Mouse (Mus musculus) liver, adult 2 months (tissue): ENCODE measurements around the gene Ddx41. TPM values are rescaled to one million over a fixed set of nuclear protein-coding genes. Genes with fewer than 3 reads are reported as not detected.
A peak's percentile ranks its signal among the peaks of the same experiment; 100 is the strongest.
"Not testable (repeated sequence)": the region's sequence is repeated elsewhere in the genome, so short reads cannot be mapped to it uniquely, and the experiment has no call there.

Source experiments
- DNase-seq: peaks from one replicate; pipeline ENCODE4 v3.0.0-alpha.2; 2011; ENCODE audit warnings: low read depth, low spot score; ENCODE audit errors: extremely low read depth
- H3K27ac ChIP-seq: fragments of 200-500 bp; replicated peaks from 2 replicates; pipeline ENCODE4 v1.5.1; 2012; ENCODE audit warnings: low read depth, mild to moderate bottlenecking, control low read depth, inconsistent platforms, low read length; ENCODE audit not compliant: insufficient read depth
- H3K27me3 ChIP-seq: fragments of 200-500 bp; 2 replicates; pipeline ENCODE4 v1.6.1; 2012; ENCODE audit warnings: mild to moderate bottlenecking, moderate library complexity, low read length, inconsistent platforms; ENCODE audit not compliant: control insufficient read depth, insufficient read depth
- H3K36me3 ChIP-seq: fragments of 200-500 bp; 2 replicates; pipeline ENCODE4 v1.6.1; 2012; ENCODE audit warnings: low read length, inconsistent platforms; ENCODE audit not compliant: control insufficient read depth, insufficient read depth
- H3K4me1 ChIP-seq: fragments of 200-500 bp; 2 replicates; pipeline ENCODE4 v1.6.1; 2011; ENCODE audit warnings: low read length; ENCODE audit not compliant: control insufficient read depth, insufficient read depth
- H3K4me3 ChIP-seq: fragments of 200-500 bp; 2 replicates; pipeline ENCODE4 v1.5.1; 2011; ENCODE audit warnings: low read depth, mild to moderate bottlenecking, control low read depth, low read length, moderate library complexity; ENCODE audit not compliant: insufficient read depth
- H3K79me2 ChIP-seq: fragments of 200-500 bp; 2 replicates; pipeline ENCODE4 v1.6.1; 2012; ENCODE audit warnings: inconsistent platforms, mild to moderate bottlenecking, low read length, moderate library complexity; ENCODE audit not compliant: control insufficient read depth, insufficient read depth
- H3K9ac ChIP-seq: fragments of 200-500 bp; 2 replicates; pipeline ENCODE4 v1.6.1; 2012; ENCODE audit warnings: low read depth, mild to moderate bottlenecking, control low read depth, inconsistent platforms, low read length
- CTCF ChIP-seq: fragments of 200-500 bp; IDR thresholded peaks from 2 replicates; pipeline ENCODE4 v1.5.1; 2011; ENCODE audit warnings: low read depth, low read length, control low read depth
- POLR2A ChIP-seq: fragments of 200-500 bp; IDR thresholded peaks from 2 replicates; pipeline ENCODE4 v1.6.1; 2011; ENCODE audit warnings: low read length, control low read depth; ENCODE audit not compliant: insufficient read depth; ENCODE audit errors: extremely low read depth
- WGBS: fragments of 180-500 bp; shearing (Covaris S2); methylation state at CpG from one replicate; pipeline ENCODE4 v1.1.7; 2018; 5-methylcytosine and 5-hydroxymethylcytosine counted together
- polyA plus RNA-seq: library from polyadenylated mRNA; depleted of rRNA; stranded (reverse); fragments of >200 nt; gene quantifications from 2 replicates; pipeline ENCODE4 v1.2.3, GENCODE M21; 2012
- total RNA-seq: library from RNA; depleted of rRNA; stranded (reverse); fragments of >200 nt; gene quantifications from 2 replicates; pipeline ENCODE4 v1.2.3, GENCODE M21; 2014

Ddx41 gene
- total and polyA plus RNA-seq, 2 experiments: 30.1 to 38.8 TPM

DNA sequence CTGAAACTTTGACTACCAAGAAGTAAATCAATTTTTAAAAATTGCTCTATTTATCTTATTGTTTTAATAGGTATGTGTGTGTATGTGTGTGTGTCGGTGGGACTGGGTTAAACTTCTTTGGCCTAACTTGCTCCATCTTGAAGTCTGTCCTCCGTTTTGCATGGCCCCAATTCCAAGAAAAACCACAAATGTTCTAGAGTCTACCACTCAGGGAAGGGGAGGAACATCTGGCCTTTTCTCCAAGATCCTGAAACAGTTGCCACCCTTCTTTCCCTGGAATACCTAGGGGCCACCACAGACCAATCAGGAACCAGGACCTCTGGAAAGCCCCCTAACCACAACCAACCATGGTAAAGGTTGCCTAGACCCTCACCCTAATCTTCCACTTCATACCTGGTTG, 35.5 kb upstream of the Ddx41 start:
- DNase-seq: no peak
- H3K9ac ChIP-seq: no peak overlapping the region

DNA sequence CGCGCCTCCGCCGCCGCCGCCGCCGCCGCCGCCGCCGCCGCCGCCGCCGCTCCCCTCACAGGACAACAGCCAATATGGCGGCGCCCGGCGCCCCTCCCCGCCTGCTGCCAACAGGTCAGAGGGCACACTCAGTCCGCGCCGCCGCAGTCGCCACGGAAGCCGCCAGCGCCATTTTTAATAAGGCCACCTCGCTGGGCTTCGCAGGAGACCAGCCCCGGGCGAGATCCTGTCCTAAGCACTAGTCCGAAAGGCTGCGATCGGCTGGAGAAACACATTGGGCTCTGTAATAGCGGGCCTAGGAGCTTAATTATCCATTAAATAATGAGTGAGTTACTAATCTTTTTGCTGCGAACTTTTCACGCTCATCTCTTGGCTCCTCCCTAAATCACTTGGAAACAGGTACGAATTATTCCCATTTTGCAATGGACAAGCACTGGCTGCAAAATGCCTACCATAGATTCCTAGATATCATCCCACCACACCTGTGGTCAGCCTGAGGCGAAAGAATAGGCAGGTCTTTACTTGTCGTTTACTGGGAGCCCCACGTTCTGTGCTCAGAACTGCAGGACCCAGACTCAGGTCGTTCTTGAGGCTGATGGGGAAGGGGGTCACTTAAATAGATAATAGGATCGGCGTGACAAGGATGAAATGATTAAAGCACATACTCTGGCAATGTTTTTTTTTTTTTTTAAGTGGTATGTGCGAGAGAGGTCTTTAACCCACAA, 34.7 kb upstream of the Ddx41 start, which contains the start of gene Fam193b:
Gene Fam193b (minus strand): TSS at position 94 of the 725 bp plus-strand sequence.
- Histone ChIP-seq H3K27me3 (no peaks in the 10 kb centered on the region), H3K4me1 (peaks cover 6% of the 10 kb centered on the region), H3K27ac (peak within 1 kb of the TSS; percentile 57), H3K79me2 (peaks cover 26% of the 10 kb centered on the region), H3K4me3 (peak within 1 kb of the TSS; percentile 90), H3K9ac (peak within 1 kb of the TSS; percentile 96), H3K36me3 (peaks cover 1% of the 10 kb centered on the region; the same call in 1 of the 2 replicates)
- WGBS: 3% methylated on average over 47 of the region's 47 CpGs
- TF ChIP-seq POLR2A (0 out of 2 replicates have a peak, but pooled peaks have one; percentile 17), CTCF (no peak)
- peak; percentile 68 for DNase-seq

More for the DNA sequence above, 35.5 kb upstream of the Ddx41 start:
- H3K36me3 ChIP-seq: no peaks in the 10 kb centered on the region; the same call in 1 of the 2 replicates
- H3K79me2 ChIP-seq: peaks cover 25% of the 10 kb centered on the region
- WGBS: 90% methylated on average over 2 of the region's 2 CpGs
- H3K27ac ChIP-seq: no peak overlapping the region
- H3K4me1 ChIP-seq: peaks cover 6% of the 10 kb centered on the region
- no peaks in the 10 kb centered on the region for H3K27me3 ChIP-seq
- H3K4me3 ChIP-seq: no peak overlapping the region
- TF ChIP-seq POLR2A (no peak), CTCF (no peak)

DNA sequence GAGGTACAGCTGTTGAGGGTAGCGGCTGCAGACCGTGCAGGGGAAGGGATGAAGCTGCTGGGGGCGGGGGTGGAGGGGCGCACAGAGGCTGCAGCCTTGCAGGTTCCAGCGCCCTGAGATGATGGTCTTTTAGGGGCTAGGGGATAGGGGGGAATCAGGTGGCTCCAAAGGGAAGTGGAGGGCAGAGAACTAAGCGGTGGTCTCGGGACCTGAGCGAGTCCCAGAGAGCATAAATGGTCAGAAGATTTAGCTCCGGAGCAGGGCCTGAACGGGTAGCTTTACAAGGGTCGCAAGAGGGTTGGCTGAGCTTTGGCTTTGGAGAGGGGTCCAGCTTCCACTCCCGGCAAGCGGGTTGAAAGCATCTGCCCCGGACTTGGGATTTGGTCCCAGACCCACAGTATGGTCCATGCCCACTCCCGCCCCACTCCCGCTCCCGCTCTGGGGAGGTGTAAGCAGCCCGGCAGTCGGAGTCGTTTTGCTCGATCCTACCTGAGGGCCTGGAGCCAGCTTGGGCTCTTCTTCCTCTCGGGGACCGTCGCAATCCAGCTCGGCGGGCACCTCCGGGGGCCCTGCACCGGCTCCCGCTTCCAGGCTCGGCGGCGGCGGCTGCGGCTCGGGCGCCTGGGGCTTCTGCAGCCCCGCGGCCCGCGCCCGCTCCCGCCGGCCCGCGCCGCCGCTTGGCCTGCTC, 34.0 kb upstream of the Ddx41 start:
- DNase-seq: peak; percentile 13
- H3K27me3 ChIP-seq: no peaks in the 10 kb centered on the region
- 3% methylated on average over 42 of the region's 47 CpGs for WGBS
- H3K79me2 ChIP-seq: peaks cover 26% of the 10 kb centered on the region
- H3K4me1 ChIP-seq: peaks cover 6% of the 10 kb centered on the region
- no peak for TF ChIP-seq POLR2A
- no peak for TF ChIP-seq CTCF
- peak overlapping the region; percentile 96 for H3K9ac ChIP-seq
- peak overlapping the region; percentile 31; the same call in 1 of the 2 replicates for H3K27ac ChIP-seq
- peaks cover 1% of the 10 kb centered on the region; the same call in 1 of the 2 replicates for H3K36me3 ChIP-seq
- H3K4me3 ChIP-seq: peak overlapping the region; percentile 90

DNA sequence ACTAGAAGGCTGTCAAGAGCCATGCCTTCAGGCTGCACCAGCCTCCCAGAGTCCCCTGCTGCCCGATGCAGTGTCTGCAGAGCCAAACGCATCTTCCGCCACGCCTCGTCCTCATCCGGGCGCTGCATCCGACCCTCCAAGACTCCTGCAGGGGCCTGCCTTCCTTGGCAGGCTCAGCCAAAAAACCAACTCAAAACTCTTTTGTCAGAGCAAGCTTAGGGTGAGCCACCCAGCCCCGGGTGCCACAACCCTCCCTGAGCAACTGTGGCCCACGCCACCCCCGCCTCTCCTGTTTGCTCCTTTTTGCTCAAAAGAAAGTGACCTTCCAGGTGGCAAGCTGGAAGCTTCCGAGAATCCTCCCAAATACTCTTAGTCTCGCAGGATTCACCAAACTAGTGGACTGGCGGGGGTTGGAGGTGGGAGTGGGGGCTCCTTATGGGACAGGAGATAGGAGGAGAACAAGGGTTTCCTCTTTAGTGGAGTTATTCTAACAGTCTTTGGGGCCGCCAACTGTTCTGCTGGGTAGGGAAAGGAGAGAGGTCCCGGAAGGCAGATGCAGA, 33.3 kb upstream of the Ddx41 start:
- Histone ChIP-seq H3K27me3 (no peaks in the 10 kb centered on the region), H3K4me3 (peak overlapping the region; percentile 90), H3K36me3 (peaks cover 4% of the 10 kb centered on the region; the same call in 1 of the 2 replicates), H3K9ac (peak overlapping the region; percentile 96), H3K79me2 (peaks cover 26% of the 10 kb centered on the region), H3K4me1 (peaks cover 6% of the 10 kb centered on the region), H3K27ac (no peak overlapping the region)
- DNase-seq: no peak
- WGBS: 51% methylated on average over 16 of the region's 16 CpGs
- no peak for TF ChIP-seq CTCF
- no peak for TF ChIP-seq POLR2A

DNA sequence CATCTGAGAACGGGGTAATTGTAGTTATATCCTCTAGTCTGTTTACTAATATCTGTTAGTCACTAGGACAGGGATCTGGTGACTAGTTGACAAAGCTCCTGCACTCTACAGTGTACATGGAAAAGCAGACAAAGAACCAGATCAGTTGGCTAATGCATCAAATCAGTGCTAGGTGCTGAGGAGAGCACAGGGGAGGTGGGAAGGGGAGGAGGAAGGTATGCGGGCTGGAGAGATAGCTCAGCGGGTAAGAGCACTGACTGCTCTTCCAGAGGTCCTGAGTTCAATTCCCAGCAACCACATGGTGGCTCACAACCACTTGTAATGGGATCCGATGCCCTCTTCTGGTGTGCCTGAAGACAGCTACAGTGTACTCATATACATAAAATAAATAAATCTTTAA, 32.1 kb upstream of the Ddx41 start:
- H3K27me3 ChIP-seq, H3K36me3 ChIP-seq, H3K9ac ChIP-seq, H3K27ac ChIP-seq, DNase-seq, H3K4me1 ChIP-seq, H3K4me3 ChIP-seq: not testable (repeated sequence)
- 87% methylated on average over 4 of the region's 4 CpGs for WGBS
- peaks cover 26% of the 10 kb centered on the region for H3K79me2 ChIP-seq
